Mouse (Mus musculus): ENCODE results near the gene Bex2.

GRCm38 (mm10) chrX:136030331-136030730, 37.7 kb downstream of the Bex2 start:
- TF ChIP-seq CTCF (IDR thresholded peaks at IDR 0.05; ENCODE audit: low read depth) (no peak), EP300 (IDR thresholded peaks at IDR 0.05; ENCODE audit: low read depth) (no peak)
